Mouse (Mus musculus) G1E (cell line): Measurements from ENCODE around the gene Gm27021. TPM values are rescaled to one million over a fixed set of nuclear protein-coding genes. Genes with fewer than 3 reads are reported as not detected.
A peak's percentile ranks its signal among the peaks of the same experiment; 100 is the strongest.

Experiments used
- ATAC-seq: 2 replicates; pipeline ENCODE4 v1.8.0; 2016; ENCODE audit warnings: mild to moderate bottlenecking; ENCODE audit not compliant: insufficient number of reproducible peaks, poor library complexity, low FRiP score, severe bottlenecking; ENCODE audit errors: extremely low read depth
- DNase-seq: peaks from one replicate; pipeline ENCODE4 v3.0.0; 2012; ENCODE audit warnings: low spot score
- H3K27me3 ChIP-seq: 2 replicates; pipeline ENCODE4 v1.6.1; 2012; ENCODE audit warnings: mild to moderate bottlenecking, low read length, inconsistent platforms; ENCODE audit not compliant: insufficient read depth
- H3K36me3 ChIP-seq: replicated peaks from 2 replicates; pipeline ENCODE3; 2012; ENCODE audit warnings: mild to moderate bottlenecking, inconsistent platforms
- H3K4me1 ChIP-seq: 2 replicates; pipeline ENCODE4 v1.6.1; 2012; ENCODE audit warnings: low read depth, low read length, inconsistent platforms, mixed read lengths; ENCODE audit not compliant: insufficient read depth
- H3K4me3 ChIP-seq: 2 replicates; pipeline ENCODE4 v1.5.1; 2012; ENCODE audit warnings: low read depth, mild to moderate bottlenecking, inconsistent platforms, low read length, moderate library complexity, mixed read lengths
- H3K9me3 ChIP-seq: replicated peaks from 2 replicates; pipeline ENCODE4 v1.6.1; 2012; ENCODE audit warnings: inconsistent platforms
- CTCF ChIP-seq: IDR thresholded peaks from 2 replicates; pipeline ENCODE4 v1.5.1; 2012; ENCODE audit warnings: low read depth, low read length, inconsistent platforms, mixed read lengths
- GATA1 ChIP-seq: IDR thresholded peaks from 2 replicates; pipeline ENCODE4 v1.6.1; 2012; ENCODE audit warnings: borderline replicate concordance, low read length, inconsistent platforms, mixed read lengths
- GATA2 ChIP-seq: IDR thresholded peaks from 2 replicates; pipeline ENCODE4 v1.6.1; 2012; ENCODE audit warnings: low read depth, low read length, inconsistent platforms, borderline replicate concordance
- POLR2AphosphoS5 ChIP-seq: IDR thresholded peaks from 2 replicates; pipeline ENCODE4 v1.6.1; 2012; ENCODE audit warnings: low read depth, low read length, inconsistent platforms; ENCODE audit not compliant: insufficient replicate concordance
- TAL1 ChIP-seq: conservative IDR thresholded peaks from 2 replicates; pipeline ENCODE4 v1.6.1; 2012; ENCODE audit warnings: low read depth, low read length, inconsistent platforms, mixed read lengths
- polyA plus RNA-seq: library from polyadenylated mRNA; stranded (reverse); fragments of >175 nt; gene quantifications from 2 replicates; pipeline ENCODE4 v1.2.3, GENCODE M21; 2012
- total RNA-seq, 2 experiments: library from RNA; stranded (forward) in 1 of 2; stranded (reverse) in 1 of 2; fragments of 200-1000 nt in 1 of 2; fragments of >200 nt in 1 of 2; fragmentation: Nextera tagmentation in 1 of 2; gene quantifications; 2 replicates each; pipeline ENCODE4 v1.2.3; 2014 to 2017

Gene Gm27021
- total and polyA plus RNA-seq, 3 experiments, result 0.77 TPM; not detected in 2

- H3K36me3 ChIP-seq, result no peaks in the 10 kb centered on the region
- peaks cover 32% of the 10 kb centered on the region for H3K27me3 ChIP-seq
- no peak for ATAC-seq
- no peak overlapping the region for H3K4me3 ChIP-seq
- H3K9me3 ChIP-seq, result no peaks in the 10 kb centered on the region
- DNase-seq, result no peak
- H3K4me1 ChIP-seq, result peaks cover 17% of the 10 kb centered on the region
- TF ChIP-seq TAL1 (no peak), CTCF (no peak), GATA1 (no peak), GATA2 (no peak), POLR2AphosphoS5 (no peak)
These were observed 50.9 kb downstream of the Gm27021 start for GRCm38 (mm10) chr8:120616663-120617626.

- Histone ChIP-seq H3K27me3 (peaks cover 45% of the 10 kb centered on the region), H3K9me3 (no peaks in the 10 kb centered on the region), H3K4me3 (no peak overlapping the region), H3K4me1 (peaks cover 14% of the 10 kb centered on the region), H3K36me3 (no peaks in the 10 kb centered on the region)
- TF ChIP-seq POLR2AphosphoS5 (no peak), CTCF (no peak), GATA2 (no peak), TAL1 (no peak), GATA1 (no peak)
- DNase-seq (no peak), ATAC-seq (no peak)
These were observed 53.4 kb downstream of the Gm27021 start for GRCm38 (mm10) chr8:120614491-120614890.

- no peak for ATAC-seq
- no peaks in the 10 kb centered on the region for H3K36me3 ChIP-seq
- peaks cover 15% of the 10 kb centered on the region for H3K4me1 ChIP-seq
- peaks cover 48% of the 10 kb centered on the region for H3K27me3 ChIP-seq
- no peak for DNase-seq
- TF ChIP-seq POLR2AphosphoS5 (no peak), GATA2 (no peak), TAL1 (no peak), CTCF (no peak), GATA1 (no peak)
- no peak overlapping the region for H3K4me3 ChIP-seq
- H3K9me3 ChIP-seq, result no peaks in the 10 kb centered on the region
These were observed 57.1 kb downstream of the Gm27021 start for GRCm38 (mm10) chr8:120610824-120611223.

- TF ChIP-seq GATA1 (no peak), POLR2AphosphoS5 (no peak), CTCF (peak; percentile 84), GATA2 (no peak), TAL1 (no peak)
- peaks cover 12% of the 10 kb centered on the region for H3K4me1 ChIP-seq
- no peaks in the 10 kb centered on the region for H3K36me3 ChIP-seq
- H3K4me3 ChIP-seq, result no peak overlapping the region; the same call in 1 of the 2 replicates
- H3K27me3 ChIP-seq, result peaks cover 39% of the 10 kb centered on the region
- ATAC-seq (peak; percentile 57; the same call in 1 of the 2 replicates), DNase-seq (peak; percentile 53)
- H3K9me3 ChIP-seq, result no peaks in the 10 kb centered on the region
These were observed 60.0 kb downstream of the Gm27021 start for GRCm38 (mm10) chr8:120607885-120608284.

GRCm38 (mm10) chr8:120607460-120607859 lies 60.4 kb downstream of the Gm27021 start:
- H3K4me3 ChIP-seq, result peak overlapping the region; percentile 4; the same call in 1 of the 2 replicates
- DNase-seq (no peak), ATAC-seq (no peak)

GRCm38 (mm10) chr8:120602672-120603071 lies 65.2 kb downstream of the Gm27021 start:
- H3K9me3 ChIP-seq, result peaks cover 5% of the 10 kb centered on the region
- ATAC-seq, result no peak
- no peak overlapping the region for H3K4me3 ChIP-seq
- peaks cover 6% of the 10 kb centered on the region for H3K4me1 ChIP-seq
- DNase-seq, result no peak
- TF ChIP-seq GATA2 (no peak), GATA1 (no peak), CTCF (no peak), POLR2AphosphoS5 (no peak), TAL1 (no peak)
- no peaks in the 10 kb centered on the region for H3K36me3 ChIP-seq
- peaks cover 26% of the 10 kb centered on the region for H3K27me3 ChIP-seq

More at GRCm38 (mm10) chr8:120607460-120607859, 60.4 kb downstream of the Gm27021 start:
- Histone ChIP-seq H3K9me3 (no peaks in the 10 kb centered on the region), H3K4me1 (peaks cover 12% of the 10 kb centered on the region), H3K36me3 (no peaks in the 10 kb centered on the region), H3K27me3 (peaks cover 41% of the 10 kb centered on the region)
- TF ChIP-seq GATA1, result no peak
- TF ChIP-seq POLR2AphosphoS5, result no peak
- no peak for TF ChIP-seq TAL1
- TF ChIP-seq GATA2, result no peak
- TF ChIP-seq CTCF, result no peak
